Mouse (Mus musculus) lung, adult 2 months (tissue): ENCODE measurements around the gene Olfr523. TPM values are rescaled to one million over a fixed set of nuclear protein-coding genes. Genes with fewer than 3 reads are reported as not detected.
A peak's percentile ranks its signal among the peaks of the same experiment; 100 is the strongest.

Experiments used
- DNase-seq: peaks from one replicate; pipeline ENCODE4 v3.0.0; 2022
- H3K4me1 ChIP-seq: fragments of 200-500 bp; 2 replicates; pipeline ENCODE4 v1.6.1; 2011; ENCODE audit warnings: low read length; ENCODE audit not compliant: control insufficient read depth, insufficient read depth
- H3K4me3 ChIP-seq: fragments of 200-500 bp; replicated peaks from 2 replicates; pipeline ENCODE3; 2011; ENCODE audit warnings: low read depth, mild to moderate bottlenecking, control low read depth, low read length; ENCODE audit errors: extremely low read depth
- CTCF ChIP-seq: fragments of 200-500 bp; IDR thresholded peaks from 2 replicates; pipeline ENCODE4 v1.5.1; 2011; ENCODE audit warnings: mild to moderate bottlenecking, low read length, control low read depth; ENCODE audit not compliant: insufficient read depth
- POLR2A ChIP-seq: fragments of 200-500 bp; IDR thresholded peaks from 2 replicates; pipeline ENCODE4 v1.6.1; 2011; ENCODE audit warnings: low read depth, mild to moderate bottlenecking, control low read depth, low read length, borderline replicate concordance; ENCODE audit errors: extremely low read depth
- WGBS: fragments of 180-500 bp; shearing (Covaris S2); methylation state at CpG from one replicate; pipeline ENCODE4 v1.1.7; 2018; 5-methylcytosine and 5-hydroxymethylcytosine counted together
- polyA plus RNA-seq: library from polyadenylated mRNA; depleted of rRNA; stranded (reverse); fragments of >200 nt; gene quantifications from 2 replicates; pipeline ENCODE4 v1.2.3, GENCODE M21; 2012

Gene Olfr523
- polyA plus RNA-seq, 1 experiment: not detected

DNA sequence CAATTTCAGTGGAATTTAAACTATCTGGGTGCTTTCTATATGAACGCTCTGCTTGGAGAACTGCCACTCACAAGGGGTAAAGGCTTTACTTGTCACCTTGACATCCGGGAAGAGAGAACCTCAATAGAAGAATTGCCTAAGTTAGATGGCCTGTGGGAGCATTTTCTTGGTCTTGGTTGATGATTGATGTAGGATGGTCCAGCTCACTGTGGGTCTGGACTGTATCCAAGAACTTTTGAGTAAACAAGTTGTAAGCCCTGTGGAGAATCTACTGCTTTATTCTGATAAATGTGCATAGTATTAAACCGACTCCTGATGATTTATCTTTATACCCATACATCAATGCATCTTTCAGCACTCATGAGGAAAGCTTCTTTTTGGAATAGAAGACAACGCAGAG lies 3.6 kb upstream of the Olfr523 start:
- Histone ChIP-seq H3K4me3 (no peak overlapping the region), H3K4me1 (no peaks in the 10 kb centered on the region)
- 64% methylated on average over 4 of the region's 4 CpGs for WGBS
- DNase-seq: no peak
- TF ChIP-seq CTCF (no peak), POLR2A (no peak)

DNA sequence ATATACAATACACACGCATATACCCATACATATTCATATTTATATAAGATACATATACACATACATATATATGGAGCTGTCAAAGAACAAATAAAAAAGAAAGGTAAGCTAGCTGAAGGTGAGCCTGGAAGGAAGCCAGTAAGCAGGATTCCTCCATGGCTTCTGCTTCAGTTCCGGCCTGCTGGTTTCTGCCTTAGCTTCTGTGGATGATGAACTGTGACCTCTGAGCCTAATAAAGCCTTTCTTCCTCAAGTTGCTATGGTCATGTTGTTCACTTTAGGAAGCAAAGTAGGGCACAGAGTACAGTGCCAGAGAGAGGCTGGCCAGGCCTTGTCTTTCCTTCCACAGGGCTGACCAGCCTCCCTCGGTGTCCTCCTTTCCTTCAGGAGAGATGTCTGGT lies 2.2 kb upstream of the Olfr523 start:
- 92% methylated on average over 3 of the region's 3 CpGs for WGBS
- DNase-seq: no peak
- no peak for TF ChIP-seq CTCF
- no peak for TF ChIP-seq POLR2A
- no peaks in the 10 kb centered on the region for H3K4me1 ChIP-seq
- no peak overlapping the region for H3K4me3 ChIP-seq

DNA sequence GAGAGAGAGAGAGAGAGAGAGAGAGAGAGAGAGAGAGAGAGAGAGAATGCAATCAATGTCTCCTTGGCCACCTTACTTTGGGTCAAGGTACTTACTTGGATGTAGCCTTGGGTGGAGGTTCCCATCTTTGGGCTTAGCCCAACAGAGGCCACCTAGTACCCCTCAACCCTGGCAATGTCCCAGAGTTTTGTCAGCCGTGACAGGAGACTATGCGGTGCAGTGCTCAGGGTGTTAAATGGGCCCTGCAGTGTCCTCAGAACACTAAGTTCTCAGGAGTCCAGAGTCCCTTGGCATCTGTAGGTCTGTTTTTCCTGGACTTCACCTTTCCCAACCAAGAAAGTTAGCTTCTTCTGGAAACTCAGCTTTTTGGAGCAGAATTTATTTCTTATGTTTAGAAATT lies 6.2 kb downstream of the Olfr523 start:
- 85% methylated on average over 2 of the region's 2 CpGs for WGBS

DNA sequence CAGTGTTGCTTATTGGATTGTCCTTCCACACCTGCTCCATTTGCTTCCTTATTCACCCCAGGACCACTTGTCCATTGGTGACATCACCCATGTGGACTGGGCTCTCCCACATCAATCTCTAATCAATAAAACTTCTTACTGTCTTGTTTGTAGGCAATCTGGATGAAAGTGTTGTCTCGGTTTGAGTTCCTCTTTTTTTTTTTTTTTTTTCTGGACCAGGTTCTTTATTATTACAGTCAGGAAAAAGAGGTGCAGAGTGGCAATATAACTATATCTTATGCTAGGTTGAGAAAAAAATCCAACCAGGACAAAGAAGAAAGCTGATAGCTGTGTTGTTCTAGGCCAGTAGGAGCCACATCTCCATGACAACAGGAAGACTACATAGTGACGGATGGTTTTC lies 7.7 kb downstream of the Olfr523 start:
- TF ChIP-seq POLR2A (no peak), CTCF (no peak)
- Histone ChIP-seq H3K4me1 (no peaks in the 10 kb centered on the region), H3K4me3 (no peak overlapping the region)
- DNase-seq: no peak
- WGBS: 74% methylated on average over 2 of the region's 2 CpGs

More for the DNA sequence above, 6.2 kb downstream of the Olfr523 start:
- TF ChIP-seq POLR2A: no peak
- TF ChIP-seq CTCF: no peak
- Histone ChIP-seq H3K4me3 (no peak overlapping the region), H3K4me1 (no peaks in the 10 kb centered on the region)
- DNase-seq: no peak

DNA sequence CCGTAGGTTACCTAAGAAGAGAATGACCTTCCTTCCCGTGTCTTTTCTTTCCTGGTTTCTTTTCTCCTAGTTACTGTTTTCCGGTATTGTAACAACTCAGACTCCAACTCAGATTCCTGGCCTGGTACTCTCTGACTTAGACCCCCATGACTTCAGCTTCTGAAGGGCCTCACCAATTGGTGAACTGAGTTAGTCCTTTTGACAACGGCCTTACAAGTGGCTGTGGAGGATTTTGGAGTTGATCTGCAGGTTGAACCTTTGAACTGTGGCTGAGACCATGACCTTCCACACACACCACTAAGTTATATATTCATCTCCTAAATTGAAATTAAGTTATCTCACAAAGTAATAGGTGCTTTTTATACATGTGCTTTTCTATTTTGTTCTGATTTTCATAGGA lies 11.2 kb downstream of the Olfr523 start:
- 80% methylated on average over 4 of the region's 4 CpGs for WGBS
- H3K4me1 ChIP-seq: no peaks in the 10 kb centered on the region
- no peak overlapping the region for H3K4me3 ChIP-seq
- DNase-seq: no peak
- TF ChIP-seq CTCF: no peak
- no peak for TF ChIP-seq POLR2A

DNA sequence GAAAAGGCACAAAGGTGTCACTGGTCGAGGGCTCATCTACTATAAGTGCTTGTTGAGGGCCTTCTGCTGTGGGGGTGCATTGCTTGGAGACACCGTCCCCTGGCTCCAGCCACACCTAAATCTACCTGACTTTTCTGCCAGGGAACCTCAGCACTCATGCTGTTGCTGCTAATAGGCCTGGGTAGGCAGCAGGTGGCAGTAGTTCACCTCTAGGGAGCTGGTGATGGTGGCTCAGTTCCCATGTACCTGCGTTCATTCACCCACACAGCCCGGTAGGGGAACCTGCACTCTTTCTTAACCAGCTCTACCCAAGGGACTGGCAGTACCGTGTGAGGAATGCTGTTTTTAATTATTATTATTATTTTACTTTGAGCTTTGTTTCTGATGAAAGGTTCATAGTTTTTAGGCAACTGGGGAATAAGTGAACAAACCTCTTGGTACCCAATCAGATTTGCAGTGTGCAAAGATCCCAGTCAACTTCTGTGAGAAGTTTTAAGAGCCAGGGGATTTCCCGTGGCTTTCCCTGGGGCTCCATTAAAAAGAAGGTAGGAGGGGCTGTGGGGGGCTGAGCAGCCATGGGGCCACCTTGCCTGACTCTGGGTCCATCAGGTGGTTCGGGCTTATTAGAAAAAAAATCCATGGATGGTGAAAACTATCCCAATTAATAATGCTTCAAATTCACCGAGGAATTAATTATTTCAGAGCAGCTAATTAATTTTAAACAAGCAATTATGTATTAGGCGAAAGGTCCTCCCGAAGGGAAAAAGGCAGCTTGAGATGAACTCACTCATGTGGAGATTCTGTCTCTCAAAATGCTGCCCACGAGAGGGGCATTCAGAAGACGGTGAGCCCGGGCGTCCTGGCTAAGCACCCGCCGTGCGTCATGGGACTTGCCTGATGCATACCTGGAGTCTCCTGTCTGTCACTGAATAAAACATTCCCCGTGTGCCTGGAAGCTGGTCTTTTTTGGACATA lies 13.9 kb downstream of the Olfr523 start:
- DNase-seq: no peak
- 62% methylated on average over 18 of the region's 18 CpGs for WGBS
- Histone ChIP-seq H3K4me3 (no peak overlapping the region), H3K4me1 (no peaks in the 10 kb centered on the region)
- TF ChIP-seq CTCF (peak; percentile 27), POLR2A (no peak)

DNA sequence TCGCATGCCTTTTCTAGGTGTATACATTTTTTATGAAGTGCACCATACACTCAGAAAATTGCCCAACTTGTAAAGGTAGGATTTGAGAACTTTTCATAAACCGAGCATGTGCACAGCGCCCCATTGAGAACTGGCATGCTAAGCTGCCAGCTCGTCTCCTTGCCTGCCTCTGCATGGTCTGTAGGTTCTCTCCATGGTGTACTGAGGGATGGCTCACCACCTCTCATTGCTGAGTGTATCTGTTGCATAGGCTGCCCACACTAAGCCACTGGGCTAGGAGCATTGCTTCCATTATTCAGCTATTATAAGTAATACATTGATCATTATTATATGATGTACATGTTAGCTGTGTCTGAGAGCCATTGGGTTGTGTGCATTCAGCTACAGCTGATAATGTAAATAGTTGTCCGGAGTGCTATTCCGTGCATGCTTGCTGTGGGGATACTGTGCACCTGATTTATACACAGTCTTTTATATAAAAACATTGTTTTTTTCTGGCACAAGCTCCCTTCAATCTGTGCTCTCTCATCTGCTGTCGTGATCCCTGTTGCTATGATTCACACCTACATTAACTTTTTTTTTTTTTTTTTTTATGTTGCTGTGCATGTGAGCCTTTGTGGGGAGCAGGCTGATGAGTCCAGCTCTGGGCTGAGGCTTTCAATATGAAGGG lies 14.8 kb downstream of the Olfr523 start:
- H3K4me1 ChIP-seq: no peaks in the 10 kb centered on the region
- no peak for DNase-seq
- 76% methylated on average over 7 of the region's 7 CpGs for WGBS
- TF ChIP-seq CTCF: no peak
- no peak for TF ChIP-seq POLR2A
- H3K4me3 ChIP-seq: no peak overlapping the region

DNA sequence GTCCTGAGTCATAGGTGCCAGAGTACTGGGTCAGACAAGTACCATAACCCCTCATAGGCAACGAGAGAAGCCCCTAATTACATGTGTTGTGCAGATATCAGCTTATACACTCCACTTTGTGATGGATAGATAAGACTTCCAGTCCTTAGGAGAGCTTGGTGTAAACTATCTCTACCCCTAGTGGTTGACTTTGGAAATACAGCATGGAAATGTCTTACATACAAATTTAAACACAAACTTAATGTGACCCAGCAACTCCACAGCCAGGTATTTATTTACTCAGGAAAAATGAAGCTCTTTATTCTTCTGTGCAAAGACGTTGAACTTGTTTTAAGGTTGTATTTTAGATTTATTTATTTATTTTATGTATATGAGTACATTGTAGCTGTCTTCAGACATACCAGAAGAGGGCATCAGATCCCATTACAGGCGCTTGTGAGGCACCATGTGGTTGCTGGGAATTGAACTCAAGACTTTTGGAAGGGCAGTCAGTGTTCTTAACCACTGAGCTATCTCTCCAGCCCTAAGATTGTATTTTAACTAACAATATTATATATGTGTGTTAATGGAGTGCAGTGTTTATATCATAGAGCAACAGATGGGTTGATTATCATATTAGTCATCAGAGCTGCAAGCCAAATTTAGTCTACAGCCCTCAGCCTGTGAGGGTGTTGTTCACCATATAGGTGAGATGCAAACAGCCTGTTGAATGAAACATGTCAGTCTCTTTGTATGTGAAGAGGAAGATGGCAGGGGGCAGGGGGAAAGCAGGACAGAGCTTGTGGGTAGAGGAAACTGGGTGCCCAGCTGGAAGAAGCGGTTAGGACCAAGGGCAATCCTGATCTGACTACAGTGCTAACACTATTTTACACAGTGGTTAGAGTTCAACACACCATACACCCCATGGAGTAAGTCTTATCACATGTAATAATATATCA lies 15.6 kb downstream of the Olfr523 start:
- TF ChIP-seq POLR2A (no peak), CTCF (no peak)
- WGBS: 55% methylated on average over 4 of the region's 4 CpGs
- H3K4me3 ChIP-seq: no peak overlapping the region
- no peak for DNase-seq
- no peaks in the 10 kb centered on the region for H3K4me1 ChIP-seq

DNA sequence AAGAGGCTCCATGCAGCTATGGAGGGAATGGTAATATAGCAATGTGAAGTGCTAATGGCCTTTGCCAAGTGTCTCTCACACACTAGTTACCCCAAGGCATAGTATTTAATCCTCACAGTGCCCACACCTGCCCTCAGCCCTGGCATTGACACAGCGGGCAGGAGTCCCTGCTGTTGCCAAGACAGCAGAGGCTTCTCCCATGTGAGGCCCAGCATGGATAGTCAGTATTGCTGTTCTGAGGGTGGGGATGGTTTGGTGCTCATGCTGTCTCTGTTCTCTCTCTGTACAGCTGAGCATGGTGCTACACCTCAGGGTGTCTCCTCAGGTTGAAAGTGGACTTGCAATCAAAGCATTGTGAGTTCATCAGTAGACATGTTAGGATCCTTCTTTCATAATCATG lies 17.4 kb downstream of the Olfr523 start:
- no peak overlapping the region for H3K4me3 ChIP-seq
- TF ChIP-seq POLR2A: no peak
- no peak for TF ChIP-seq CTCF
- DNase-seq: no peak
- 84% methylated on average over 1 of the region's 1 CpGs for WGBS
- no peaks in the 10 kb centered on the region for H3K4me1 ChIP-seq
